Mouse (Mus musculus): ENCODE results near the gene Tada1. TPM values are rescaled to one million over a fixed set of nuclear protein-coding genes. Genes with fewer than 3 reads are reported as not detected.

The Tada1 gene
- polyA plus RNA-seq, 1 experiment from 2014 or later: 65.6 TPM

GRCm38 (mm10) chr1:166382626-166383025 lies 3.7 kb downstream of the Tada1 start:
- H3K36me3 ChIP-seq (ENCODE audit: insufficient read depth): peaks cover 52% of the 10 kb centered on the region

DNA sequence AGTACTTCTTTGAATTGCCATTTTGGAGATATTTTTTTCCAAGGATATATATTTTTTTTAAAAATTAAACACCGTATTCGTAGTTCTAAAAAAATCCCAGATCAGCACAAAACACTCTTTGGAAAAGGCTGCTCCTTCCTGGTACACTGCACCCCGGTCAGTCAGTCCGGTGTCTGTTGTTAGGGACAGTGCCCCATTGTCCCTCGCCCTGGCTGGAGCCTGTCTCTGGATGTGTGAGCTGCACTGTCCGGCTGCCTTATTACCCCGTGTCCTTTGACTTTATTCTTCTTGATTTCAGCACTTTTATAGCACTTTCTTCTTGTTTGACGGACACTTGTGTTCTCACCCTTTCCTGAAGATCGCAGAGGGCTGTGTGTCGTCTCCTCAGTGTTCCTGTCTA lies 5.7 kb downstream of the Tada1 start:
- Histone ChIP-seq H3K9ac (no peak overlapping the region), H3K4me3 (ENCODE audit: low read depth, low read length) (no peak overlapping the region), H3K4me2 (no peak overlapping the region), H3K27ac (ENCODE audit: low read depth) (no peak overlapping the region), H3K27me3 (ENCODE audit: insufficient read depth, low read length) (no peaks in the 10 kb centered on the region), H3K4me1 (ENCODE audit: insufficient read depth) (0 out of 2 replicates have a peak, but pooled peaks cover 7% of the 10 kb centered on the region), H3K36me3 (ENCODE audit: insufficient read depth) (peaks cover 72% of the 10 kb centered on the region), H3K9me3 (ENCODE audit: low read depth, low read length) (no peaks in the 10 kb centered on the region)
- DNase-seq (no peak), ATAC-seq (ENCODE audit: insufficient read depth) (no peak)
- no peak for TF ChIP-seq CTCF (IDR thresholded peaks at IDR 0.05; ENCODE audit: low read depth)
- WGBS: 93% methylated on average over 10 of the region's 10 CpGs

More at GRCm38 (mm10) chr1:166382626-166383025, 3.7 kb downstream of the Tada1 start:
- WGBS: 86% methylated on average over 4 of the region's 4 CpGs
- Histone ChIP-seq H3K27me3 (ENCODE audit: insufficient read depth, low read length) (no peaks in the 10 kb centered on the region), H3K9me3 (ENCODE audit: low read depth, low read length) (no peaks in the 10 kb centered on the region), H3K4me3 (ENCODE audit: low read depth, low read length) (no peak overlapping the region), H3K4me1 (ENCODE audit: insufficient read depth) (0 out of 2 replicates have a peak, but pooled peaks cover 7% of the 10 kb centered on the region), H3K27ac (ENCODE audit: low read depth) (no peak overlapping the region), H3K4me2 (no peak overlapping the region), H3K9ac (no peak overlapping the region)
- ATAC-seq (ENCODE audit: insufficient read depth): no peak
- no peak for DNase-seq
- no peak for TF ChIP-seq CTCF (IDR thresholded peaks at IDR 0.05; ENCODE audit: low read depth)

DNA sequence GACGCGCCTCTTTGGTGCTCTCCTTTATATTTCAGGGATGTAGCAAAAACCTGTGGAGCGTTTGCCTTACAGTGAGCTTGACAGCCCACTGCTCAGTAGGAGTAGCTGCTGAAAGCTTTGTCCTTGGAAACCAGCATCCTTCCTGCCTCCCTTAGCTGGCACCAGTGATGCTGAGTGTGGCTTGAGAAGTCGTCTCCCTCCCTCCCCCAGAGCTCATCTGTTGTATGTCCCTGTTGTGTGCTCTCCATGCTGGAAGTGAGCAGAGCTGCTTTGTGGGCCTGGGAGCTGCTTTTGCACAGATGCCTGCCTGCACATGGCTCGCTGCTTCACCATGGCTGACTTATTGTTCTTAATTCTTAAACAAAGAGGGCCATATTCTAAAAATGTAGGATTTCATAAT lies 6.5 kb downstream of the Tada1 start:
- 0 out of 2 replicates have a peak, but pooled peaks cover 6% of the 10 kb centered on the region for H3K4me1 ChIP-seq (ENCODE audit: insufficient read depth)
- peaks cover 80% of the 10 kb centered on the region for H3K36me3 ChIP-seq (ENCODE audit: insufficient read depth)
- H3K9me3 ChIP-seq (ENCODE audit: low read depth, low read length): no peaks in the 10 kb centered on the region
- no peak overlapping the region for H3K4me2 ChIP-seq
- WGBS: 93% methylated on average over 5 of the region's 5 CpGs
- no peak for ATAC-seq (ENCODE audit: insufficient read depth)
- no peak for TF ChIP-seq CTCF (IDR thresholded peaks at IDR 0.05; ENCODE audit: low read depth)
- no peak overlapping the region for H3K9ac ChIP-seq
- no peak overlapping the region for H3K4me3 ChIP-seq (ENCODE audit: low read depth, low read length)
- no peak for DNase-seq
- no peaks in the 10 kb centered on the region for H3K27me3 ChIP-seq (ENCODE audit: insufficient read depth, low read length)
- no peak overlapping the region for H3K27ac ChIP-seq (ENCODE audit: low read depth)

- Histone ChIP-seq H3K36me3 (ENCODE audit: insufficient read depth) (peaks cover 96% of the 10 kb centered on the region), H3K9ac (no peak overlapping the region), H3K4me2 (no peak overlapping the region), H3K9me3 (ENCODE audit: low read depth, low read length) (no peaks in the 10 kb centered on the region), H3K4me3 (ENCODE audit: low read depth, low read length) (no peak overlapping the region), H3K27me3 (ENCODE audit: insufficient read depth, low read length) (no peaks in the 10 kb centered on the region), H3K4me1 (ENCODE audit: insufficient read depth) (no peaks in the 10 kb centered on the region), H3K27ac (ENCODE audit: low read depth) (no peak overlapping the region)
- DNase-seq (no peak), ATAC-seq (ENCODE audit: insufficient read depth) (no peak)
- TF ChIP-seq CTCF (IDR thresholded peaks at IDR 0.05; ENCODE audit: low read depth): no peak
- WGBS: 86% methylated on average over 11 of the region's 11 CpGs
Measured at GRCm38 (mm10) chr1:166388511-166388910, 9.6 kb downstream of the Tada1 start.

- 94% methylated on average over 16 of the region's 16 CpGs for WGBS
- Histone ChIP-seq H3K9me3 (ENCODE audit: low read depth, low read length) (no peaks in the 10 kb centered on the region), H3K4me1 (ENCODE audit: insufficient read depth) (no peaks in the 10 kb centered on the region), H3K4me2 (no peak overlapping the region), H3K4me3 (ENCODE audit: low read depth, low read length) (no peak overlapping the region), H3K36me3 (ENCODE audit: insufficient read depth) (peaks cover 98% of the 10 kb centered on the region), H3K27ac (ENCODE audit: low read depth) (no peak overlapping the region), H3K27me3 (ENCODE audit: insufficient read depth, low read length) (no peaks in the 10 kb centered on the region), H3K9ac (no peak overlapping the region)
- no peak for TF ChIP-seq CTCF (IDR thresholded peaks at IDR 0.05; ENCODE audit: low read depth)
- ATAC-seq (ENCODE audit: insufficient read depth): no peak
- no peak for DNase-seq
Measured at GRCm38 (mm10) chr1:166389406-166390125, 10.7 kb downstream of the Tada1 start.

DNA sequence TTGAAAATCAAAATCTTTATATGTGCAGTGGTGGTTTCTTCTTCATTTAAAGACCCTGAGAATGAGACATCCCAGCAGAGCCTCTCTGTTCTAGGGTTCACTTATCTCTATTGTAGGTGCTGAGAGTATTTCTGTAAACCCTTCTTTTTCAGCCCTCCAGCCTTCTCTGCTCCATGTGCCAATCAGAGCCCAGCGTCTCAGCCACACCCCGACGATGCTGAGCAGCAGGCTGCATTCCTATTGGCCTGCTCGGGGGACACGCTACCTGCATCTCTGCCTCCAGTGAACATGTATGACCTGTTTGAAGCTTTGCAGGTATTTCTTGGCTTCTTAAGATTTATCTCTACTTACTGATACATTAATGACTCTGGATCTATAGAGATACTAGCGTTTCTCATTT lies 12.8 kb downstream of the Tada1 start:
- 90% methylated on average over 6 of the region's 6 CpGs for WGBS

DNA sequence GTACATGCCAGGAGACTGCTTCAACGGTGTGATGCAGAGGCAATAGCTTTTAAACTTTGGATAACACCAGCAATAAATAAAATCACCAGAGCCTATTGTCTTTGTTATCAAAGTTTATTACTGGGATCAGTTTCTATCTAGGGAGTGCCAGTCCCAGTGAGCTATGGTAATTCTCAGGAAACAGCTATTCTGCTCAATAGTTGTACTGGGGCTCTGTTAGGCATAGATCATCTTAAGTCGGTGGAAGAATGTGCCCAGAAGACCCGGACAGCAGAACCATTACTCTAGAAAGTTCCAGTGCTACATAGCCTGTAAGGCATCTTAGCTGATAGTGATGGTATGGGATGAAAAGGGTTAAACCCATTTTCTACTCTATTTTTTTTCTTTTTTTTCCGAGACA lies 15.9 kb downstream of the Tada1 start:
- Histone ChIP-seq H3K9ac (no peak overlapping the region), H3K9me3 (ENCODE audit: low read depth, low read length) (no peaks in the 10 kb centered on the region), H3K36me3 (ENCODE audit: insufficient read depth) (peaks cover 98% of the 10 kb centered on the region), H3K4me2 (no peak overlapping the region), H3K27me3 (ENCODE audit: insufficient read depth, low read length) (no peaks in the 10 kb centered on the region), H3K4me1 (ENCODE audit: insufficient read depth) (no peaks in the 10 kb centered on the region), H3K27ac (ENCODE audit: low read depth) (no peak overlapping the region), H3K4me3 (ENCODE audit: low read depth, low read length) (no peak overlapping the region)
- TF ChIP-seq CTCF (IDR thresholded peaks at IDR 0.05; ENCODE audit: low read depth): no peak
- 63% methylated on average over 4 of the region's 4 CpGs for WGBS
- DNase-seq: no peak
- no peak for ATAC-seq (ENCODE audit: insufficient read depth)

More for the DNA sequence above, 12.8 kb downstream of the Tada1 start:
- Histone ChIP-seq H3K4me1 (ENCODE audit: insufficient read depth) (no peaks in the 10 kb centered on the region), H3K36me3 (ENCODE audit: insufficient read depth) (peaks cover 98% of the 10 kb centered on the region), H3K4me2 (no peak overlapping the region), H3K27ac (ENCODE audit: low read depth) (no peak overlapping the region), H3K9ac (no peak overlapping the region), H3K9me3 (ENCODE audit: low read depth, low read length) (no peaks in the 10 kb centered on the region), H3K27me3 (ENCODE audit: insufficient read depth, low read length) (no peaks in the 10 kb centered on the region), H3K4me3 (ENCODE audit: low read depth, low read length) (no peak overlapping the region)
- DNase-seq (no peak), ATAC-seq (ENCODE audit: insufficient read depth) (no peak)
- TF ChIP-seq CTCF (IDR thresholded peaks at IDR 0.05; ENCODE audit: low read depth): no peak
